Mouse (Mus musculus) testis, adult 2 months (tissue): ENCODE results near the gene Lep.

Source experiments
- CTCF ChIP-seq: fragments of 200-500 bp; IDR thresholded peaks from 2 replicates; pipeline ENCODE4 v1.5.1; 2012; ENCODE audit warnings: low read depth, mild to moderate bottlenecking, inconsistent platforms, low read length, moderate library complexity; ENCODE audit not compliant: control insufficient read depth, insufficient read depth, insufficient replicate concordance
- POLR2A ChIP-seq: fragments of 200-500 bp; IDR thresholded peaks from 2 replicates; pipeline ENCODE4 v1.6.1; 2012; ENCODE audit warnings: low read depth, mild to moderate bottlenecking, inconsistent platforms, low read length, moderate library complexity; ENCODE audit not compliant: control insufficient read depth

DNA sequence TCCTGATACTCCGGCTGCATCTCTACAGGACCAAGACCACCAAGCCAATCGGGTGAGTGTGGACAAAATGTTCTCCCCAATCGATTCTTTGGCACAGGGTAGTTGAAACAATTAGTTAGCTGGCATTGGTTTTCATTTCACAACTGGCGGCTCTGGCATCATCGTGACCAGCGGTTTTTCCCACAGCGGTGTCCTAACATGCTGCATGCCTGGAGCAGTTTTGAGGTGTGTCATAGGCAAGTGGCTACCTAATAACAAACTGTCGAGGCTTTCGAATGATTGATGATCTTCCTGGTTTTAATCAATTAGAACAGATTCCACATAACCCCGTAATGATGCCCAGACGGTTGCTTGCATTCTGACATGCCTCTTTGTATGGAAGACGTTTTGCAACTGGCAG, 27.6 kb upstream of the Lep start:
- TF ChIP-seq POLR2A (no peak), CTCF (no peak)
